Mouse (Mus musculus) right cerebral cortex, postnatal 14 days (tissue): ENCODE results near the gene Kat2b.
"Not testable (repeated sequence)": the region's sequence is repeated elsewhere in the genome, so short reads cannot be mapped to it uniquely, and the experiment has no call there.

Experiments
- DNase-seq: peaks from one replicate; pipeline ENCODE4 v3.0.0; 2022

Gene Kat2b

GRCm38 (mm10) chr17:53606082-53606481, 39.4 kb downstream of the Kat2b start:
- not testable (repeated sequence) for DNase-seq

GRCm38 (mm10) chr17:53608924-53609323, 42.3 kb downstream of the Kat2b start:
- DNase-seq = not testable (repeated sequence)

- no peak for DNase-seq
Observed at GRCm38 (mm10) chr17:53617295-53617957, 50.8 kb downstream of the Kat2b start.

- no peak for DNase-seq
Observed at GRCm38 (mm10) chr17:53618369-53618768, 51.7 kb downstream of the Kat2b start.

- no peak for DNase-seq
Observed at GRCm38 (mm10) chr17:53619391-53619790, 52.7 kb downstream of the Kat2b start.

- DNase-seq = no peak
Observed at GRCm38 (mm10) chr17:53620611-53621010, 54.0 kb downstream of the Kat2b start.

- no peak for DNase-seq
Observed at GRCm38 (mm10) chr17:53622125-53622524, 55.5 kb downstream of the Kat2b start.

- no peak for DNase-seq
Observed at GRCm38 (mm10) chr17:53623762-53624161, 57.1 kb downstream of the Kat2b start.

GRCm38 (mm10) chr17:53626160-53626559, 59.5 kb downstream of the Kat2b start:
- DNase-seq = no peak

GRCm38 (mm10) chr17:53627497-53627896, 60.8 kb downstream of the Kat2b start:
- no peak for DNase-seq

- DNase-seq = no peak
Observed at GRCm38 (mm10) chr17:53628131-53628530, 61.5 kb downstream of the Kat2b start.

GRCm38 (mm10) chr17:53631344-53631743, 64.7 kb downstream of the Kat2b start:
- no peak for DNase-seq

- DNase-seq = no peak
Observed at GRCm38 (mm10) chr17:53643360-53643759, 76.7 kb downstream of the Kat2b start.

GRCm38 (mm10) chr17:53650251-53650661, 83.6 kb downstream of the Kat2b start:
- DNase-seq = no peak

GRCm38 (mm10) chr17:53654596-53654995, 87.9 kb downstream of the Kat2b start:
- DNase-seq = no peak

GRCm38 (mm10) chr17:53655081-53655480, 88.4 kb downstream of the Kat2b start:
- DNase-seq = no peak

GRCm38 (mm10) chr17:53655959-53656358, 89.3 kb downstream of the Kat2b start:
- no peak for DNase-seq

GRCm38 (mm10) chr17:53656369-53656860, 89.8 kb downstream of the Kat2b start:
- no peak for DNase-seq

- DNase-seq = peak; percentile 8
Observed at GRCm38 (mm10) chr17:53657391-53657790, 90.7 kb downstream of the Kat2b start.

GRCm38 (mm10) chr17:53658668-53659067, 92.0 kb downstream of the Kat2b start:
- no peak for DNase-seq

- DNase-seq = no peak
Observed at GRCm38 (mm10) chr17:53659230-53659629, 92.6 kb downstream of the Kat2b start.

- peak; percentile 51 for DNase-seq
Observed at GRCm38 (mm10) chr17:53659738-53660137, 93.1 kb downstream of the Kat2b start.

GRCm38 (mm10) chr17:53661056-53661840, 94.6 kb downstream of the Kat2b start:
- no peak for DNase-seq

GRCm38 (mm10) chr17:53664267-53664666, 97.6 kb downstream of the Kat2b start:
- no peak for DNase-seq
